Mouse (Mus musculus): ENCODE measurements around the gene Zfhx2.

GRCm38 (mm10) chr14:55083481-55083880, 8.6 kb downstream of the Zfhx2 start:
- TF ChIP-seq USF2 (IDR thresholded peaks at IDR 0.05; ENCODE audit: borderline replicate concordance in 1 of 2, insufficient read depth in 1 of 2, low read depth in 1 of 2, low read length in 2 of 2) = no peak
- TF ChIP-seq CTCF (IDR thresholded peaks at IDR 0.05 in 2 of 3, conservative IDR thresholded peaks at IDR 0.05 in 1 of 3; ENCODE audit: control insufficient read depth in 1 of 3, insufficient read depth in 1 of 3, low read depth in 2 of 3, low read length in 3 of 3, poor library complexity in 1 of 3, severe bottlenecking in 1 of 3) = no peak
- TF ChIP-seq MAX (IDR thresholded peaks at IDR 0.05; ENCODE audit: low read length) = no peak
- TF ChIP-seq POLR2A (IDR thresholded peaks at IDR 0.05; ENCODE audit: control insufficient read depth in 1 of 2, insufficient read depth in 1 of 2, low read depth in 1 of 2, low read length in 2 of 2, poor library complexity in 1 of 2) = no peak
- no peak for TF ChIP-seq MAFK (IDR thresholded peaks at IDR 0.05; ENCODE audit: borderline replicate concordance, low read depth, low read length)
- TF ChIP-seq CHD2 (IDR thresholded peaks at IDR 0.05; ENCODE audit: low read length) = no peak
- TF ChIP-seq EP300 (IDR thresholded peaks at IDR 0.05; ENCODE audit: low read depth in 1 of 2, low read length in 2 of 2) = no peak
- no peak for TF ChIP-seq ZMIZ1 (IDR thresholded peaks at IDR 0.05; ENCODE audit: low read depth, low read length)
- TF ChIP-seq MEF2A (IDR thresholded peaks at IDR 0.05; ENCODE audit: extremely low read depth, insufficient replicate concordance, low read depth, low read length, poor library complexity, severe bottlenecking) = no peak
- no peak for TF ChIP-seq GATA1 (IDR thresholded peaks at IDR 0.05; ENCODE audit: low read depth, low read length)
- no peak for TF ChIP-seq CHD1 (IDR thresholded peaks at IDR 0.05; ENCODE audit: low read depth, low read length)
- TF ChIP-seq ZC3H11A (IDR thresholded peaks at IDR 0.05; ENCODE audit: low read depth, low read length) = no peak

All from MEL (cell line).